Mouse (Mus musculus) midbrain, embryonic 12.5 days (tissue): ENCODE measurements around the gene Slc22a15. TPM values are rescaled to one million over a fixed set of nuclear protein-coding genes. Genes with fewer than 3 reads are reported as not detected.
A peak's percentile ranks its signal among the peaks of the same experiment; 100 is the strongest.

Experiments used
- ATAC-seq: fragments of 200-750 bp; cut with Nextera tagmentation; 2 replicates; pipeline ENCODE4 v1.8.0; 2017; ENCODE audit warnings: low read depth, moderate TSS enrichment, moderate library complexity; ENCODE audit not compliant: low FRiP score
- H3K27ac ChIP-seq: fragments of 300-500 bp; sonication (generic); replicated peaks from 2 replicates; pipeline ENCODE4 v1.5.1; 2016; ENCODE audit warnings: mild to moderate bottlenecking
- H3K27me3 ChIP-seq: fragments of 300-500 bp; sonication (generic); 2 replicates; pipeline ENCODE4 v1.6.1; 2016; ENCODE audit warnings: mild to moderate bottlenecking
- H3K36me3 ChIP-seq: fragments of 300-500 bp; sonication (generic); 2 replicates; pipeline ENCODE4 v1.6.1; 2016
- H3K4me1 ChIP-seq: fragments of 300-500 bp; sonication (generic); 2 replicates; pipeline ENCODE4 v1.6.1; 2016
- H3K4me2 ChIP-seq: fragments of 300-500 bp; sonication (generic); replicated peaks from 2 replicates; pipeline ENCODE4 v1.6.1; 2016; ENCODE audit warnings: mild to moderate bottlenecking, moderate library complexity
- H3K4me3 ChIP-seq: fragments of 300-500 bp; sonication (generic); 2 replicates; pipeline ENCODE4 v1.5.1; 2016; ENCODE audit warnings: mild to moderate bottlenecking
- H3K9ac ChIP-seq: fragments of 300-500 bp; sonication (generic); replicated peaks from 2 replicates; pipeline ENCODE4 v1.6.1; 2016; ENCODE audit warnings: mild to moderate bottlenecking, moderate library complexity
- H3K9me3 ChIP-seq: fragments of 300-500 bp; sonication (generic); 2 replicates; pipeline ENCODE4 v1.6.1; 2016; ENCODE audit warnings: mild to moderate bottlenecking
- WGBS: fragments of 180-500 bp; shearing (Covaris S2); methylation state at CpG from one replicate; pipeline ENCODE4 v1.1.7; 2016; 5-methylcytosine and 5-hydroxymethylcytosine counted together
- polyA plus RNA-seq: library from polyadenylated mRNA; unstranded; fragments of >200 nt; fragmentation: Nextera tagmentation; extraction: Ambion mirVana; gene quantifications from 2 replicates; pipeline ENCODE4 v1.2.1, GENCODE M21; 2016

The Slc22a15 gene
- polyA plus RNA-seq, 1 experiment from 2014 or later = 8.2 TPM

GRCm38 (mm10) chr3:101915048-101915801 is 9.0 kb downstream of the Slc22a15 start:
- ATAC-seq = no peak
- Histone ChIP-seq H3K9ac (no peak overlapping the region), H3K4me2 (no peak overlapping the region), H3K27ac (no peak overlapping the region), H3K9me3 (no peaks in the 10 kb centered on the region), H3K27me3 (no peaks in the 10 kb centered on the region), H3K36me3 (peaks cover 8% of the 10 kb centered on the region; the same call in 1 of the 2 replicates), H3K4me1 (peaks cover 4% of the 10 kb centered on the region; the same call in 1 of the 2 replicates), H3K4me3 (no peak overlapping the region)
- 88% methylated on average over 14 of the region's 14 CpGs for WGBS

GRCm38 (mm10) chr3:101914266-101914665 is 10.0 kb downstream of the Slc22a15 start:
- Histone ChIP-seq H3K9ac (no peak overlapping the region), H3K27me3 (no peaks in the 10 kb centered on the region), H3K36me3 (peaks cover 11% of the 10 kb centered on the region; the same call in 1 of the 2 replicates), H3K9me3 (no peaks in the 10 kb centered on the region), H3K4me2 (no peak overlapping the region), H3K27ac (no peak overlapping the region), H3K4me1 (peaks cover 4% of the 10 kb centered on the region; the same call in 1 of the 2 replicates), H3K4me3 (no peak overlapping the region)
- no peak for ATAC-seq
- WGBS = 88% methylated on average over 5 of the region's 5 CpGs

GRCm38 (mm10) chr3:101912041-101912440 is 12.2 kb downstream of the Slc22a15 start:
- no peak overlapping the region for H3K4me3 ChIP-seq
- H3K4me2 ChIP-seq = no peak overlapping the region
- no peak for ATAC-seq
- no peaks in the 10 kb centered on the region for H3K9me3 ChIP-seq
- WGBS = 79% methylated on average over 6 of the region's 6 CpGs
- peaks cover 11% of the 10 kb centered on the region; the same call in 1 of the 2 replicates for H3K36me3 ChIP-seq
- no peak overlapping the region for H3K27ac ChIP-seq
- no peak overlapping the region for H3K9ac ChIP-seq
- H3K4me1 ChIP-seq = no peaks in the 10 kb centered on the region; the same call in 1 of the 2 replicates
- no peaks in the 10 kb centered on the region for H3K27me3 ChIP-seq

GRCm38 (mm10) chr3:101907049-101907448 is 17.2 kb downstream of the Slc22a15 start:
- no peak for ATAC-seq
- Histone ChIP-seq H3K4me2 (no peak overlapping the region), H3K27me3 (no peaks in the 10 kb centered on the region), H3K4me3 (no peak overlapping the region), H3K4me1 (peaks cover 3% of the 10 kb centered on the region), H3K9ac (no peak overlapping the region), H3K9me3 (no peaks in the 10 kb centered on the region), H3K36me3 (peaks cover 6% of the 10 kb centered on the region; the same call in 1 of the 2 replicates), H3K27ac (no peak overlapping the region)
- 67% methylated on average over 2 of the region's 2 CpGs for WGBS

- peaks cover 4% of the 10 kb centered on the region for H3K4me1 ChIP-seq
- no peaks in the 10 kb centered on the region; the same call in 1 of the 2 replicates for H3K36me3 ChIP-seq
- H3K4me3 ChIP-seq = no peak overlapping the region
- WGBS = 86% methylated on average over 7 of the region's 7 CpGs
- no peaks in the 10 kb centered on the region for H3K27me3 ChIP-seq
- no peak overlapping the region for H3K27ac ChIP-seq
- no peak overlapping the region for H3K4me2 ChIP-seq
- no peaks in the 10 kb centered on the region for H3K9me3 ChIP-seq
- no peak overlapping the region for H3K9ac ChIP-seq
- no peak for ATAC-seq
These were observed 19.5 kb downstream of the Slc22a15 start for GRCm38 (mm10) chr3:101904776-101905175.

GRCm38 (mm10) chr3:101903091-101903490 is 21.2 kb downstream of the Slc22a15 start:
- H3K27me3 ChIP-seq = no peaks in the 10 kb centered on the region
- no peak overlapping the region for H3K4me2 ChIP-seq
- no peaks in the 10 kb centered on the region for H3K9me3 ChIP-seq
- no peaks in the 10 kb centered on the region; the same call in 1 of the 2 replicates for H3K36me3 ChIP-seq
- no peak overlapping the region for H3K9ac ChIP-seq
- no peak for ATAC-seq
- 79% methylated on average over 5 of the region's 5 CpGs for WGBS
- no peak overlapping the region for H3K27ac ChIP-seq
- peaks cover 4% of the 10 kb centered on the region for H3K4me1 ChIP-seq
- H3K4me3 ChIP-seq = no peak overlapping the region

- H3K4me1 ChIP-seq = peaks cover 4% of the 10 kb centered on the region
- no peak overlapping the region for H3K27ac ChIP-seq
- H3K4me2 ChIP-seq = no peak overlapping the region
- WGBS = 77% methylated on average over 7 of the region's 7 CpGs
- H3K9ac ChIP-seq = no peak overlapping the region
- H3K36me3 ChIP-seq = no peaks in the 10 kb centered on the region; the same call in 1 of the 2 replicates
- H3K9me3 ChIP-seq = no peaks in the 10 kb centered on the region
- H3K27me3 ChIP-seq = no peaks in the 10 kb centered on the region
- H3K4me3 ChIP-seq = no peak overlapping the region
- ATAC-seq = no peak
These were observed 21.9 kb downstream of the Slc22a15 start for GRCm38 (mm10) chr3:101902344-101902743.

- Histone ChIP-seq H3K9me3 (no peaks in the 10 kb centered on the region), H3K9ac (no peak overlapping the region), H3K4me2 (no peak overlapping the region), H3K27me3 (no peaks in the 10 kb centered on the region), H3K4me3 (no peak overlapping the region), H3K36me3 (no peaks in the 10 kb centered on the region), H3K4me1 (peaks cover 4% of the 10 kb centered on the region; the same call in 1 of the 2 replicates), H3K27ac (peak overlapping the region; percentile 58; the same call in 1 of the 2 replicates)
- 89% methylated on average over 15 of the region's 15 CpGs for WGBS
- no peak for ATAC-seq
These were observed 26.8 kb downstream of the Slc22a15 start for GRCm38 (mm10) chr3:101897377-101897974.

GRCm38 (mm10) chr3:101896893-101897292 is 27.4 kb downstream of the Slc22a15 start:
- Histone ChIP-seq H3K36me3 (no peaks in the 10 kb centered on the region), H3K4me1 (no peaks in the 10 kb centered on the region), H3K4me2 (no peak overlapping the region), H3K9ac (no peak overlapping the region), H3K9me3 (no peaks in the 10 kb centered on the region), H3K27me3 (no peaks in the 10 kb centered on the region), H3K4me3 (no peak overlapping the region), H3K27ac (no peak overlapping the region)
- whole genome bisulfite sequencing = 26% methylated on average over 9 of the region's 9 CpGs
- no peak for ATAC-seq

GRCm38 (mm10) chr3:101895376-101895910 is 28.8 kb downstream of the Slc22a15 start:
- Histone ChIP-seq H3K9me3 (no peaks in the 10 kb centered on the region), H3K9ac (no peak overlapping the region), H3K4me1 (no peaks in the 10 kb centered on the region), H3K36me3 (no peaks in the 10 kb centered on the region), H3K27me3 (no peaks in the 10 kb centered on the region), H3K4me2 (no peak overlapping the region), H3K27ac (no peak overlapping the region), H3K4me3 (no peak overlapping the region)
- no peak for ATAC-seq
- WGBS = 89% methylated on average over 7 of the region's 7 CpGs

- WGBS = 27% methylated on average over 3 of the region's 3 CpGs
- no peaks in the 10 kb centered on the region for H3K36me3 ChIP-seq
- H3K4me2 ChIP-seq = no peak overlapping the region
- no peaks in the 10 kb centered on the region; the same call in 1 of the 2 replicates for H3K4me1 ChIP-seq
- no peak for ATAC-seq
- no peak overlapping the region for H3K4me3 ChIP-seq
- no peaks in the 10 kb centered on the region for H3K9me3 ChIP-seq
- no peak overlapping the region for H3K27ac ChIP-seq
- no peaks in the 10 kb centered on the region for H3K27me3 ChIP-seq
- no peak overlapping the region for H3K9ac ChIP-seq
These were observed 38.7 kb downstream of the Slc22a15 start for GRCm38 (mm10) chr3:101885591-101885990.

GRCm38 (mm10) chr3:101885041-101885440 is 39.2 kb downstream of the Slc22a15 start:
- WGBS = 67% methylated on average over 4 of the region's 4 CpGs
- no peak overlapping the region for H3K4me2 ChIP-seq
- no peak; the same call in 1 of the 2 replicates for ATAC-seq

More at GRCm38 (mm10) chr3:101885041-101885440, 39.2 kb downstream of the Slc22a15 start:
- no peaks in the 10 kb centered on the region for H3K27me3 ChIP-seq
- no peaks in the 10 kb centered on the region for H3K9me3 ChIP-seq
- no peak overlapping the region for H3K4me3 ChIP-seq
- no peak overlapping the region for H3K9ac ChIP-seq
- H3K27ac ChIP-seq = 0 out of 2 replicates have a peak overlapping the region, but pooled peaks have one; percentile 20
- H3K4me1 ChIP-seq = no peaks in the 10 kb centered on the region; the same call in 1 of the 2 replicates
- H3K36me3 ChIP-seq = no peaks in the 10 kb centered on the region
